8 mouse cellular contexts compared by ENCODE assay signal in genomic region chr6:120579110-120579830, GRCm38 (mm10). TPM values are rescaled to one million over a fixed set of nuclear protein-coding genes. Genes with fewer than 3 reads are reported as not detected.
A peak's percentile ranks its signal among the peaks of the same experiment; 100 is the strongest.
DNase-seq lines count a peak whose midpoint lies in the region; ATAC-seq and TF ChIP-seq lines count a peak whose summit lies in the region.

No protein-coding gene starts in this region.

- peaks cover 13% of the 10 kb centered on the region for H3K4me1 ChIP-seq in heart, embryonic 16.5 days (ENCODE audit: control insufficient read depth, insufficient read depth, low read length)
- H3K4me1 ChIP-seq in midbrain, postnatal 0 days (ENCODE audit: insufficient read depth, low read length) = peaks cover 14% of the 10 kb centered on the region

- 0 out of 2 replicates have a peak, but pooled peaks cover 4% of the 10 kb centered on the region for H3K27me3 ChIP-seq in heart, embryonic 16.5 days (ENCODE audit: control insufficient read depth, insufficient read depth, low read length)
- no peaks in the 10 kb centered on the region for H3K27me3 ChIP-seq in midbrain, postnatal 0 days (ENCODE audit: insufficient read depth, low read length)

- 5% methylated on average over 21 of the region's 21 CpGs for WGBS in heart, embryonic 16.5 days
- 3% methylated on average over 21 of the region's 21 CpGs for whole genome bisulfite sequencing in midbrain, postnatal 0 days

- ATAC-seq in heart, embryonic 16.5 days (replicated peaks; ENCODE audit: extremely low read depth, insufficient read depth, low FRiP score) = 0 out of 2 replicates have a peak, but pooled peaks have one; percentile 8
- ATAC-seq in midbrain, postnatal 0 days (ENCODE audit: low FRiP score) = peak; percentile 21; the same call in 1 of the 2 replicates

- H3K9me3 ChIP-seq in heart, embryonic 16.5 days (replicated peaks; ENCODE audit: control insufficient read depth, low read length) = no peaks in the 10 kb centered on the region
- H3K9me3 ChIP-seq in midbrain, postnatal 0 days (ENCODE audit: low read length) = no peaks in the 10 kb centered on the region

- no peak overlapping the region for H3K27ac ChIP-seq in heart, embryonic 16.5 days (ENCODE audit: low read length)
- no peak overlapping the region for H3K27ac ChIP-seq in midbrain, postnatal 0 days (ENCODE audit: low read depth, low read length)

- H3K4me2 ChIP-seq in heart, embryonic 16.5 days (ENCODE audit: low read depth, low read length) = peak overlapping the region; percentile 96
- peak overlapping the region; percentile 87 for H3K4me2 ChIP-seq in midbrain, postnatal 0 days (ENCODE audit: low read depth, low read length, poor library complexity, severe bottlenecking)

- H3K9ac ChIP-seq in heart, embryonic 16.5 days (ENCODE audit: low read length) = peak overlapping the region; percentile 66
- H3K9ac ChIP-seq in midbrain, postnatal 0 days (replicated peaks; ENCODE audit: low read length, poor library complexity, severe bottlenecking) = peak overlapping the region; percentile 54

- DNase-seq in kidney, adult 11 months = peak; percentile 78
- no peak for DNase-seq in kidney, adult 18-20 months
- DNase-seq in embryo, embryonic 10 days (ENCODE audit: low spot score) = peak; percentile 30
- DNase-seq in kidney, postnatal 4 days = peak; percentile 53 to 70
- peak; percentile 58 for DNase-seq in midbrain, postnatal 0 days (ENCODE audit: low spot score)
- DNase-seq in thymus, postnatal 0 days (ENCODE audit: low spot score) = peak; percentile 42
- no peak for DNase-seq in ovary, postnatal 36 days (ENCODE audit: low spot score)

- no peaks in the 10 kb centered on the region for H3K36me3 ChIP-seq in heart, embryonic 16.5 days (ENCODE audit: control insufficient read depth, insufficient read depth)
- H3K36me3 ChIP-seq in midbrain, postnatal 0 days (ENCODE audit: insufficient read depth, low read length) = no peaks in the 10 kb centered on the region

- no peak for TF ChIP-seq CTCF in midbrain, postnatal 0 days (IDR thresholded peaks at IDR 0.05)

- H3K4me3 ChIP-seq in heart, embryonic 16.5 days (ENCODE audit: low read length) = peak overlapping the region; percentile 57
- H3K4me3 ChIP-seq in midbrain, postnatal 0 days (ENCODE audit: low read depth, low read length) = peak overlapping the region; percentile 35

RNA-seq across cellular contexts. Expression of gene Hdhd5, which starts 48.2 kb away (rescaled TPM):
- 14.9 and 17.4 TPM in 2 replicates for polyA plus RNA-seq in heart, embryonic 16.5 days (2015; fragmentation: Nextera tagmentation; extraction: Ambion mirVana)
- 35.2 and 39.3 TPM in 2 replicates for total RNA-seq in midbrain, postnatal 0 days (2014; rRNA removed)
- polyA plus RNA-seq in midbrain, postnatal 0 days (2015; fragmentation: Nextera tagmentation; extraction: Ambion mirVana) = 14.0 and 16.6 TPM in 2 replicates
- polyA plus RNA-seq in thymus, postnatal 0 days (2015; fragmentation: Nextera tagmentation; extraction: Ambion mirVana) = 42.6 and 48.3 TPM in 2 replicates

Comparison
In these comparisons a context has a peak if more than half of its experiments do, and no peak if none do; other contexts are left out.
1. DNase-seq: peak in kidney, adult 11 months (single experiment), embryo, embryonic 10 days (single experiment), kidney, postnatal 4 days (2 of 2), midbrain, postnatal 0 days (single experiment) and thymus, postnatal 0 days (single experiment); none in kidney, adult 18-20 months (single experiment) and ovary, postnatal 36 days (single experiment).